Comparison of ENCODE assay signal across 9 mouse cellular contexts in the genomic region with DNA sequence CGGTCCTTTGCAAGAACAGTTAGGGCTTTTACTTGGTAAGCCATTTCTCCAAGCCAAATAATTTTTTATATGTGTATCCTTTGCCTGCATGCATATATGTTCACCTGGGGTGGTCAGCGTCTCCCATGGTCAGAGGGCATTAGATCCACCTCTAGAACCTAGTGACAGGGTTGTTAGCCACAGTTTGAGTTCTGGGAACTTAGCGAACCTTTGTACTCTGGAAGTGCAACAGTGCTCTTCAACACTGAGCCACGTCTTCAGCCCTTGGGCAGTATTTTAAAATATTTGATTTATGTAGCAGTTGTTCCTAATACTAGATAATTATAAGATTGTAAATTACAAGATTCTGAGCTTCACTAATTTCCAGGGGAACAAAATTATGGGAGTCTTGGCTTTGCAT. TPM values are rescaled to one million over a fixed set of nuclear protein-coding genes. Genes with fewer than 3 reads are reported as not detected.
DNase-seq lines count a peak whose midpoint lies in the region; ATAC-seq and TF ChIP-seq lines count a peak whose summit lies in the region.
"Had no signal": no experiment of that assay in that cellular context is flagged by ENCODE, and none has a peak within 500 bp of the region (broad histone marks: within the 10 kb centered on the region; RNA-seq: fewer than 3 reads in every experiment).

No protein-coding gene starts in this region.

- H3K9ac ChIP-seq in heart, embryonic 16.5 days (ENCODE audit: low read length) = peak overlapping the region; percentile 100
- H3K9ac ChIP-seq in forebrain, embryonic 11.5 days (ENCODE audit: low read length) = no peak overlapping the region; the same call in 1 of the 2 replicates
- H3K9ac ChIP-seq in kidney, embryonic 16.5 days (replicated peaks; ENCODE audit: low read length) = peak overlapping the region; percentile 87; the same call in 1 of the 2 replicates
- H3K9ac ChIP-seq in midbrain, postnatal 0 days (replicated peaks; ENCODE audit: low read length, poor library complexity, severe bottlenecking) = peak overlapping the region; percentile 100; the same call in 1 of the 2 replicates

- H3K4me1 ChIP-seq in heart, embryonic 16.5 days (ENCODE audit: control insufficient read depth, insufficient read depth, low read length) = peaks cover 14% of the 10 kb centered on the region
- H3K4me1 ChIP-seq in forebrain, embryonic 11.5 days (replicated peaks; ENCODE audit: control insufficient read depth, insufficient read depth, low read length) = peaks cover 2% of the 10 kb centered on the region; the same call in 1 of the 2 replicates
- peaks cover 14% of the 10 kb centered on the region for H3K4me1 ChIP-seq in kidney, embryonic 16.5 days (ENCODE audit: insufficient read depth, low read length)
- H3K4me1 ChIP-seq in midbrain, postnatal 0 days (ENCODE audit: insufficient read depth, low read length) = peaks cover 5% of the 10 kb centered on the region

- H3K27me3 ChIP-seq in heart, embryonic 16.5 days (ENCODE audit: control insufficient read depth, insufficient read depth, low read length) = no peaks in the 10 kb centered on the region
- no peaks in the 10 kb centered on the region for H3K27me3 ChIP-seq in forebrain, embryonic 11.5 days (ENCODE audit: control insufficient read depth, insufficient read depth, low read length)
- H3K27me3 ChIP-seq in kidney, embryonic 16.5 days (ENCODE audit: insufficient read depth, low read length) = no peaks in the 10 kb centered on the region
- no peaks in the 10 kb centered on the region for H3K27me3 ChIP-seq in midbrain, postnatal 0 days (ENCODE audit: insufficient read depth, low read length)

- H3K4me2 ChIP-seq in heart, embryonic 16.5 days (ENCODE audit: low read depth, low read length) = peak overlapping the region; percentile 88
- peak overlapping the region; percentile 80; the same call in 1 of the 2 replicates for H3K4me2 ChIP-seq in forebrain, embryonic 11.5 days (ENCODE audit: low read depth, low read length, severe bottlenecking)
- peak overlapping the region; percentile 70 for H3K4me2 ChIP-seq in kidney, embryonic 16.5 days (replicated peaks; ENCODE audit: low read depth, low read length)
- peak overlapping the region; percentile 78 for H3K4me2 ChIP-seq in midbrain, postnatal 0 days (ENCODE audit: low read depth, low read length, poor library complexity, severe bottlenecking)

- peak overlapping the region; percentile 98 for H3K27ac ChIP-seq in heart, embryonic 16.5 days (ENCODE audit: low read length)
- H3K27ac ChIP-seq in forebrain, embryonic 11.5 days (ENCODE audit: low read depth, low read length) = no peak overlapping the region
- H3K27ac ChIP-seq in kidney, embryonic 16.5 days (ENCODE audit: low read length) = peak overlapping the region; percentile 64; the same call in 1 of the 2 replicates
- peak overlapping the region; percentile 92 for H3K27ac ChIP-seq in midbrain, postnatal 0 days (ENCODE audit: low read depth, low read length)

- no peak for TF ChIP-seq CTCF in midbrain, postnatal 0 days (IDR thresholded peaks at IDR 0.05)

- no peak for DNase-seq in heart, adult 8-10 months (ENCODE audit: low spot score)
- DNase-seq in forebrain, embryonic 11.5 days (ENCODE audit: low spot score) = no peak
- no peak for DNase-seq in midbrain, postnatal 0 days (ENCODE audit: low spot score)
- no peak for DNase-seq in cerebellum, adult 9-10 months
- DNase-seq in left cerebral cortex, postnatal 14 days (ENCODE audit: low spot score in 2 of 2) = no peak
- no peak for DNase-seq in spleen, postnatal 14 days (ENCODE audit: low spot score in 2 of 2)
- DNase-seq: lung, postnatal 14 days had no signal

- peaks cover 24% of the 10 kb centered on the region for H3K36me3 ChIP-seq in heart, embryonic 16.5 days (ENCODE audit: control insufficient read depth, insufficient read depth)
- peaks cover 2% of the 10 kb centered on the region; the same call in 1 of the 2 replicates for H3K36me3 ChIP-seq in forebrain, embryonic 11.5 days (ENCODE audit: control insufficient read depth, insufficient read depth, low read length)
- peaks cover 17% of the 10 kb centered on the region for H3K36me3 ChIP-seq in kidney, embryonic 16.5 days (ENCODE audit: insufficient read depth, low read length)
- peaks cover 18% of the 10 kb centered on the region for H3K36me3 ChIP-seq in midbrain, postnatal 0 days (ENCODE audit: insufficient read depth, low read length)

- no peaks in the 10 kb centered on the region for H3K9me3 ChIP-seq in heart, embryonic 16.5 days (replicated peaks; ENCODE audit: control insufficient read depth, low read length)
- no peaks in the 10 kb centered on the region for H3K9me3 ChIP-seq in forebrain, embryonic 11.5 days (ENCODE audit: control insufficient read depth, low read length)
- H3K9me3 ChIP-seq in kidney, embryonic 16.5 days (ENCODE audit: low read length) = no peaks in the 10 kb centered on the region
- no peaks in the 10 kb centered on the region for H3K9me3 ChIP-seq in midbrain, postnatal 0 days (ENCODE audit: low read length)

- no peak for ATAC-seq in heart, embryonic 16.5 days (replicated peaks; ENCODE audit: extremely low read depth, insufficient read depth, low FRiP score)
- ATAC-seq in forebrain, embryonic 11.5 days (replicated peaks; ENCODE audit: low FRiP score) = no peak
- ATAC-seq in kidney, embryonic 16.5 days (ENCODE audit: low FRiP score, low TSS enrichment) = no peak
- no peak for ATAC-seq in midbrain, postnatal 0 days (ENCODE audit: low FRiP score)

- WGBS in heart, embryonic 16.5 days = 90% methylated on average over 4 of the region's 4 CpGs
- 85% methylated on average over 4 of the region's 4 CpGs for WGBS in forebrain, embryonic 11.5 days
- WGBS in kidney, embryonic 16.5 days = 85% methylated on average over 4 of the region's 4 CpGs
- 87% methylated on average over 4 of the region's 4 CpGs for WGBS in midbrain, postnatal 0 days

- H3K4me3 ChIP-seq in heart, embryonic 16.5 days (ENCODE audit: low read length) = peak overlapping the region; percentile 100
- H3K4me3 ChIP-seq in forebrain, embryonic 11.5 days (ENCODE audit: low read depth, low read length) = no peak overlapping the region
- no peak overlapping the region; the same call in 1 of the 2 replicates for H3K4me3 ChIP-seq in kidney, embryonic 16.5 days (ENCODE audit: low read length)
- H3K4me3 ChIP-seq in midbrain, postnatal 0 days (ENCODE audit: low read depth, low read length) = peak overlapping the region; percentile 92; the same call in 1 of the 2 replicates

- intact Hi-C loops in left cerebral cortex, postnatal 14 days (cut with DNase I) = loop anchor here (2.0 kb wide), 2 partner anchors 26 to 50 kb away; partner anchors contain the start of genes Zkscan5 and Zscan25

RNA-seq across cellular contexts. Expression of gene Zfp655, which starts 0.9 kb away (rescaled TPM):
- polyA plus RNA-seq in heart, embryonic 16.5 days (2015; fragmentation: Nextera tagmentation; extraction: Ambion mirVana) = 30.0 and 31.9 TPM in 2 replicates
- 10 to 100 TPM; 29.1 to 31.3 (median 30.2) TPM for total RNA-seq in heart, adult 8-10 months (2022)
- polyA plus RNA-seq in forebrain, embryonic 11.5 days (2014; fragmentation: Nextera tagmentation; extraction: Ambion mirVana) = 37.2 and 39.2 TPM in 2 replicates
- 35.3 and 36.0 TPM in 2 replicates for polyA plus RNA-seq in kidney, embryonic 16.5 days (2015; fragmentation: Nextera tagmentation; extraction: Ambion mirVana)
- 24.0 and 36.9 TPM in 2 replicates for total RNA-seq in midbrain, postnatal 0 days (2014; rRNA removed)
- 23.1 and 25.6 TPM in 2 replicates for polyA plus RNA-seq in midbrain, postnatal 0 days (2015; fragmentation: Nextera tagmentation; extraction: Ambion mirVana)
- 10 to 100 TPM; 23.9 to 26.1 TPM for total RNA-seq in left cerebral cortex, postnatal 14 days (2021)

RNA-seq across cellular contexts. Expression of gene Zkscan5, which starts 26.3 kb away (rescaled TPM):
- polyA plus RNA-seq in heart, embryonic 16.5 days (2015; fragmentation: Nextera tagmentation; extraction: Ambion mirVana) = 9.8 and 9.9 TPM in 2 replicates
- 10 to 100 TPM in 1 of 4 experiments, 1 to 10 TPM in 3; 8.2 to 10.1 (median 9.2) TPM for total RNA-seq in heart, adult 8-10 months (2022)
- 17.2 and 20.2 TPM in 2 replicates for polyA plus RNA-seq in forebrain, embryonic 11.5 days (2014; fragmentation: Nextera tagmentation; extraction: Ambion mirVana)
- polyA plus RNA-seq in kidney, embryonic 16.5 days (2015; fragmentation: Nextera tagmentation; extraction: Ambion mirVana) = 16.2 and 17.2 TPM in 2 replicates
- 17.7 and 19.4 TPM in 2 replicates for total RNA-seq in midbrain, postnatal 0 days (2014; rRNA removed)
- polyA plus RNA-seq in midbrain, postnatal 0 days (2015; fragmentation: Nextera tagmentation; extraction: Ambion mirVana) = 12.8 and 13.3 TPM in 2 replicates
- 10 to 100 TPM; 11.7 to 12.3 TPM for total RNA-seq in left cerebral cortex, postnatal 14 days (2021)

RNA-seq across cellular contexts. Expression of gene Zkscan14, which starts 29.0 kb away (rescaled TPM):
- 7.0 and 8.0 TPM in 2 replicates for polyA plus RNA-seq in heart, embryonic 16.5 days (2015; fragmentation: Nextera tagmentation; extraction: Ambion mirVana)
- total RNA-seq in heart, adult 8-10 months (2022) = 1 to 10 TPM; 5.7 to 8.2 (median 6.5) TPM
- 6.5 and 8.1 TPM in 2 replicates for polyA plus RNA-seq in forebrain, embryonic 11.5 days (2014; fragmentation: Nextera tagmentation; extraction: Ambion mirVana)
- 11.4 and 11.6 TPM in 2 replicates for polyA plus RNA-seq in kidney, embryonic 16.5 days (2015; fragmentation: Nextera tagmentation; extraction: Ambion mirVana)
- 6.6 and 11.1 TPM in 2 replicates for total RNA-seq in midbrain, postnatal 0 days (2014; rRNA removed)
- polyA plus RNA-seq in midbrain, postnatal 0 days (2015; fragmentation: Nextera tagmentation; extraction: Ambion mirVana) = 9.9 and 11.1 TPM in 2 replicates
- total RNA-seq in left cerebral cortex, postnatal 14 days (2021) = 10 to 100 TPM in 1 of 2 experiments, 1 to 10 TPM in 1; 9.2 to 10.4 TPM

RNA-seq across cellular contexts. Expression of gene Atp5j2, which starts 38.8 kb away (rescaled TPM):
- 1,156 and 1,380 TPM in 2 replicates for polyA plus RNA-seq in heart, embryonic 16.5 days (2015; fragmentation: Nextera tagmentation; extraction: Ambion mirVana)
- total RNA-seq in heart, adult 8-10 months (2022) = 1,000 to 10,000 TPM; 1,197 to 1,936 (median 1,535) TPM
- polyA plus RNA-seq in forebrain, embryonic 11.5 days (2014; fragmentation: Nextera tagmentation; extraction: Ambion mirVana) = 478 and 501 TPM in 2 replicates
- 679 and 701 TPM in 2 replicates for polyA plus RNA-seq in kidney, embryonic 16.5 days (2015; fragmentation: Nextera tagmentation; extraction: Ambion mirVana)
- total RNA-seq in midbrain, postnatal 0 days (2014; rRNA removed) = 123 and 139 TPM in 2 replicates
- 634 and 667 TPM in 2 replicates for polyA plus RNA-seq in midbrain, postnatal 0 days (2015; fragmentation: Nextera tagmentation; extraction: Ambion mirVana)
- total RNA-seq in left cerebral cortex, postnatal 14 days (2021) = 100 to 1,000 TPM; 280 to 283 TPM

RNA-seq across cellular contexts. Expression of gene Zscan25, which starts 49.7 kb away (rescaled TPM):
- polyA plus RNA-seq in heart, embryonic 16.5 days (2015; fragmentation: Nextera tagmentation; extraction: Ambion mirVana) = 0.51 and 0.64 TPM in 2 replicates
- 10 to 100 TPM in 3 of 4 experiments, 1 to 10 TPM in 1; 8.4 to 11.9 (median 10.7) TPM for total RNA-seq in heart, adult 8-10 months (2022)
- polyA plus RNA-seq in forebrain, embryonic 11.5 days (2014; fragmentation: Nextera tagmentation; extraction: Ambion mirVana) = 0.41 and 0.77 TPM in 2 replicates
- 0.56 and 0.60 TPM in 2 replicates for polyA plus RNA-seq in kidney, embryonic 16.5 days (2015; fragmentation: Nextera tagmentation; extraction: Ambion mirVana)
- total RNA-seq in midbrain, postnatal 0 days (2014; rRNA removed) = 18.5 and 24.6 TPM in 2 replicates
- 0.83 and 0.93 TPM in 2 replicates for polyA plus RNA-seq in midbrain, postnatal 0 days (2015; fragmentation: Nextera tagmentation; extraction: Ambion mirVana)
- total RNA-seq in left cerebral cortex, postnatal 14 days (2021) = 10 to 100 TPM; 17.2 to 18.1 TPM

Comparison
In these comparisons a context has a peak if more than half of its experiments do, and no peak if none do; other contexts are left out.
1. H3K4me3 ChIP-seq: peak in heart, embryonic 16.5 days (single experiment) and midbrain, postnatal 0 days (single experiment); none in forebrain, embryonic 11.5 days (single experiment) and kidney, embryonic 16.5 days (single experiment).
2. Peak in every context shown above with its lines, with median percentiles within 50 percentile points of each other: H3K4me2 ChIP-seq.